Mouse (Mus musculus) MEL-GATA-1-ER (cell line): ENCODE measurements around the gene Agap1.

Source experiments
- DNase-seq: peaks from one replicate; pipeline ENCODE4 v3.0.0-alpha.2; 2012; ENCODE audit warnings: low read depth; ENCODE audit errors: extremely low read depth

Agap1 gene

DNA sequence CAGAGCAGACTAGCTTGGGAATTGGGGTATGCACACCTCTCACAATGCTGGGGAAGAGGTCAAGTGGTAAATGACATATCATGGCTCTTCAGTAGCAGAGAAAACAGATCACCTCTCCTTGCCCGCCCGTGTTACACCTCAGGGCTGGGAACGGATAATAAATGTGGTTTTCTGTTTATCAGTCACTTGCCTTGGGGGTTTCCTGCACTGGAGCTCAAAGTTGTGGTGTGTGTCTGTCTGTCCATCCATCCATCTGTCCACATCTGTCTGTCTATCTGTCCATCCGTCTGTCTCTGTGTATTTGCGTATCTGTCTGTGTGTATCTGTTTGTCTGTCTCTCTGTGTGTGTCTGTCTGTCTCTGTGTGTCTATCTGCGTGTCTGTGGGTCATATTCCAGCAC lies 88.7 kb downstream of the Agap1 start:
- DNase-seq: no peak

DNA sequence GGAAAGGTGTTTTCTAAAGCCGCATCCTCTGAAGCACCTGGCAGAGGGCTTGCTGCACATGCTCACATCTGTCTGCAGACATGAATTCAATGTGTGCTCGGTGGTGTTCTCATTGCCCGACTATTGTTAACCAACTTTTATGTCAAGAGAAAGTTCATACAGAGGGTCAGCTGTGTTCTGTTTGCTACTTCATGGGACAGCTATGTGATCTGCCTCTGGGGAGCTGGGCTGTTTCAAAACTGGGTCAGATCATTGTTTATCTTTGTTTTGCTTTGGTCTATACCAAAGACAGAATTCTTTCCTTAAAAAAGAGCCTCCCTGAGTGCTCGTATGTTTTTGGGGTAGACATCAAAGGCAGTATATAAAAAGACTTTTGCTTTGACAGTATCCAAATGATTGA lies 89.5 kb downstream of the Agap1 start:
- DNase-seq: no peak

DNA sequence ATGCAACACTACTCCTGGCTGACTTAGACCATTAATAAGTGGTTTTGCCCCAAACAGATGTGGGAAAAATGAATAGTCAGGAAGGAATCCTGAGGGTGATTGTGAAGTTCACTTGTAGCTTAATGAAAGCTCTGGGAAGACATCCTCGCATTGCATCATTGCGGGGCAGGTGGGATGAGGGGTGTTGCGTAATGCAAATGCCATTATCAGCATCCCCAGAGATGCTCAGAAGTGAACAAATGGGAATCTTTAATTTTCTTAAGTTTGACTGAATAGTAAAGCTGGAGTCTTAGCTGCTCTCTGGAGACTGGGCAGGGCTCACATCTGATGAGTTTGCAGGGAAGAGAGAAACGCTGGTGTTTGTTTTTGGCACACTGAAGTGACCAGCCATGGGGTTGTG lies 90.5 kb downstream of the Agap1 start:
- DNase-seq: no peak

DNA sequence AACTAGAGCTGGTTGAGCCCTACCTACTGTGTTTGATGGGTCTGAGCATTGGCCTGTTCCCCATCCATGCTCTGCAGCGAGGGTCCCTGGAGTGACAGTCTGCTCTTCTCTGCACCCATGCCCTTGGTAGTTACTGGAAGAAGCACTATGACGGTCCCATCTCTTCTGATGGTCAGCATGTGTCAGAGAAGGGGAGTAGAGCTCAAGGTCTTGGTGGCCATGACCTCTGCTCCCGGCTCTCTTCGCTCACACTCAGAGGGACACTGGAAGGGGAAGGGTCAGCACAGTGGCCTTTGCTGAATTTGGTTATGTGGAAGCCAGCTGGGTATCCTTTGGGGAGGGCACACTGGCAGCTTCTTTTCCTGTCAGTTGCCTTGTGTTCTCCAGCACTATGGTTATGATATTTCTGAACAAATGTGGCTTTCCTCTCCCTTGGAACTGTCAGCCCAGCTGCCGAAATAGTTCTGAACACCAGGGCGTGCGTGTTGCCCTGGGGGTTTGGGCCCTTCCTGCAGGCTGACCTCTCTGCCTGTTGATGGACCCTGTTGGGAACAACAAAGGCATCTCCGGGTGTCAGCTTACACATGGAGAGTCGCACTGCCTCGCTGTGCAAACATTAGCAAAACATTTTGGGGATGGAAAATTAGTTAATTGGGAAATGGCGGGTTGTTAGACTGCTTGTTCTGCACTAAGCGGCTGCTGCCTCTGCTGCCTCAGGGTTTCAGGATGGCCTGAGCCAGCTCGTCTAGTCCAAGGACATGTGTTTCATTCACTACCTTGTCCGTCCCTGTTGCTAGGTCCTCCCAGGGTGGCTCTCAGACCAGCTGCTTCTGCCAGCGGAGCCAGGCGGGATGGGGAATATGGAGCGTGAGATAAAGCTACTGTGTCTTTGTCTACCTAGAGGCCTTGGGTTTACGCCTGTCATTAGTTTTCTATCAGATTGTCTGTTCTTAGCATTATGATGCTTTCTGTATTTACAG lies 93.2 kb downstream of the Agap1 start:
- no peak for DNase-seq

DNA sequence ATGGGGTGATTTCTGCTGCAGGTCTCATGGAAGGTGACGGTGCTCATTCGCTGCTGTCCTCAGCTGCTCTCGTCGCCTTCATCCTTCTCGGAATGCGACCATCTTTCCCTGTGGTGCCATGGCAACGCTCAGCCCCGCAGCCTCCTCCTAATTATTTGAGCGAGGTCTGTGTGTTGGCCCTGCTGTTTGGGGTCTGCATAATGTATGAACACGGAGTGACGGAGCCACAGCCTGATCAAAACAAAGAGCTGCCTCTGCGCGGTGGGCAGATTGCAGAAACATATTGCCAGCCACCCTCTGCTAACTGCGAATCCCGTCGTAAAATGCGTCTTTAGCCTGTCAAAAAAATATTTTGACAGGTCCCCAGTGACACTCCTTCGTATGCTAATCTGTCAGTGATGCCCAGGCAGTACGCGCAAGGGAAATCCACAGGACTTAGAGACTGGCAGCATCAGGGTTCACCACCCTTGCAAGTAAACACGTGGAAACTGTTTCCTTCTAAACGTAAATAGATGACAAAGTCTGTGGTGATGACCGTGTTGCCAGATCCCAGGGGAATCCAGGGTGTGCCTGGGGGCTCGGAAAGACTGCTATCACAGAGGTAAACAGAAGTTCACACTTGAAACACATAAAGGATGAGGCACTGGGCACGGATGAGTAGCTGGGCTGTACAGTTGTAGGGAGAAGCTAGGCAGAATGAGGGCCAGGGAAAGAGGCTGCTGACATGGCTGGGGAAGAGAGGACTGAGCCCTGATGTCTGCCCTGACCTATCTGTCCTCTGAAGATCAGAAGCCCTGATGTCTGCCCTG lies 95.7 kb downstream of the Agap1 start:
- DNase-seq: no peak

DNA sequence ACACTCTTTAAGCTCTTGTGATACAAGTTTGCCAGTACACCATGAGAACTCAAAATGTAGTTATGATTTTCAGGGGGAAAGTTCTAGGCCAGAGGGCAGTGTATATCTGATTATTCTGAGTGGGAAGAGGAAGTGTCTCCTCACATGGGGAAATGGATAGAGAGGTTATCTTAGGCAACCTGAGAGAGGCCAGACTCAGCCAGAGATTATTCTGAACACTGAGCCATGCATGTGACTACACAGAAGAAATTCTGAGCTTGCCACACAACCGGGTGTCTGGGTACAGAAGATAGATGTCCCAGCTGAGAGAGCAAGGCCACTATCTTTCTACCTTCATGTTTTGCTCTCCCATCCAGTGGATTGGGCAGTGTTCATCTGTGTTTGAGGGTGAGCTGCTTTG lies 97.9 kb downstream of the Agap1 start:
- DNase-seq: no peak

DNA sequence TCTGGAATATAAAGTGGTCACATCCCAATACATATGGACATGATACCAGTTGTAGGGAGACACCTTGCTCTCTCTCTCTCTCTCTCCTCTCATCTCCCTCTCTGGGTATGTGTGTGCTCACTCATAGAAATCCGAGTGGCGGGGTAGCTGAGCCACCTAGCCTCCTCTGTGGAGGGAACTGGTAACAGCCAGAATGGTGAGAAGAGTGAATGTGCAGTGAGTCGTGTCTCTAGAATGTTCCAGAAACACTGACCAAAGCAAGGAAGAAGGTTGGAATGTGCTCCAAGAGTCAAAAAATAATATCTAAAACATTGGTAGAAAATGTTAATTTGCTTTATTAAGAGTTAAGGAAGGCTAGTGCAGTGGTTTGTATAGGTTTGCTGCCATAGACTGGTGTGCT lies 99.2 kb downstream of the Agap1 start:
- no peak for DNase-seq

DNA sequence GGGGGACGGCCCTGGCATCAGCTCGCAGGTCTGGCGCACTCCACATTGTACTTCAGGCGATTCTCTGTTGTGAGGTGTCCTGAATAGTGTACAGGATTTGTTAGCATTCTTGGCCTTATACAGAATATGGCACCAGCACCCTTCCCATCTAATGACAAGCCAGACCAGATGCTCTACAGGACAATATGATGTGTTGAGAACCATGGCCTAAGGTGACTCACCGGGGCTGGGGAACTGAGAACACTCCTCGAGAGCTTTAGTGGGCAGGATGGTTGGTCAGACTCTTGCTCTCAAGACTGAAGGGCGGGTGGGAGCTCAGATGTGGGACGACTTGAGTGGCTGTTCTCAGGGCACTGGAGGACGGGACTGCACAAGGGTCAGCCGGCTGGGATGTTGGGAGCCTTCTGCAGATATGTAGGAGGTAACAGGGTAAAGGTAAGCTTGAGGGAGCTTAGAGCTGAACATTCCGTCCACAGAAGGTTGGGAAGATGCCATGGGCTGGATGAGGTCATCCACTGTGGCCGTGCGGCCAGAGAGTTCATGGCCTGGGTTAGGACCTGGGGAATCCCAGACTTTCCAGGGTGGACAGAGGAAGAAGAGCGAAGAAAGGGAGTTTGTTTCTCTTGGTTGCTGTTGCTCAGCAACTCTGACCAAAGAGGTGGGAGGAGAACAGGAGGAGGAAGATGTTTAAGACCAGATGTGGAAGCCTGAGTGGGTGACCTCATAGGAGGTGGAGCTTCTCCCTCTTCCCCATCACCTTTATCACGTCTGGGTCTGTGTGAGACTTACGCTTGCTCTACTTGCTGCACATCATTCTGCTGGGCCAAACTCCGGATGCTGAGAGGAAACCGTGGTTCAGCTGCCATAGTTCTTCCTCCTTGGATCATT lies 100.6 kb downstream of the Agap1 start:
- DNase-seq: no peak

DNA sequence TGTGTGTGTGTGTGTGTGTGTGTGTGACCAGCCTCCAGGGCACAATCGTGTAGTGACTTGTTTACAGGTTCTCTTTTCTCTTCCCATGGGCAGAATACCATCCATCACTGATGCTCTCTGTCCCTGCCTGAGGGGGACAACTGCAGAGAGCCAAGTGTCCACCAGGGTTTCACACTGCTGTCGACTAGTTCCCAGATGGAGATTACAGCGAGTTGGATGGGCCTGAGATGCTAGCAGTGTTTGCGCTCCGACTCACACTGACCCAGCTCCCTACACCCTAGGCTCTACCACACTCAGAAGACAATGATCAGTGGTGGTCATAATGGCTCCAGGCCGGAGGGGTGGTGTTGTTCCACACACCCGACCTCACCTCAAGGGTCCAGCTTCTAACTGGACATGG lies 101.4 kb downstream of the Agap1 start:
- no peak for DNase-seq

DNA sequence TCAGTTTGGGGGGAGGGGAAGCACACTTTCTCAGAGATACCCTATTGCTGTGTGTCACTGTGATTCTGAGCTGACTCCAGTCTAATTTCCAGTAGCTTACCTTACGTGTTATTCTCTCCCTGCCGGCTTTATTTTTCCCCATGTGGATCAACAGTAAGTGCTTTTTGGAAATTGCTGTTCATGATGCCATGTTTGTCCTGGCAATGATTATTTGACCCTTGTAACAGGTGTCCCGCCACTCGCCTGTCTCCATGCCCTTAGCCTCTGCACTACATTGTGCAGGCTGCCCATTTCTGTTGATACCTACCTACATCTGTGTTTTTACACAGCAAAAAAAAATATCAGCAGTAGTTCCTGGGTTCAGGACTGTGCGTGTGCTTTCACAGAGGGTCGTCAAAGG lies 102.8 kb downstream of the Agap1 start:
- DNase-seq: no peak

DNA sequence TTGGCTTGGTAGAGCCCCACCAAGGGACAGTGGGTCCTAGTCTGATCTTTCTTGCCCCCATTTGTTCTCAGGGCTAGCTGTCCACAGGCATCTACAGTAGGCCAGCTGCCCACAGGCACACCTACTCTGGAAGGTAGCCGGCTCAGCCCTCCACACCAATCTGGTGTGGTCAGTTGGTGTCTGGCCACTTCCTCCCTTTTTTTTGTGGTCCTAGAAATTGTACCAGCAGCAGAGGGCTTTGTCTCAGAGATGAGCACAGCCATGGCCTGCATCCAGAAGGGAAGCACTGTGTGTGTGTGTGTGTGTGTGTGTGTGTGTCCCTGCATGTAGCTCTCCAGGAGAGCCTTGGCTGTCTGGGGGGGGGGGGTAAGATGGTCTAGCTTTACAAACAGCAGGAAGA lies 103.5 kb downstream of the Agap1 start:
- DNase-seq: no peak

DNA sequence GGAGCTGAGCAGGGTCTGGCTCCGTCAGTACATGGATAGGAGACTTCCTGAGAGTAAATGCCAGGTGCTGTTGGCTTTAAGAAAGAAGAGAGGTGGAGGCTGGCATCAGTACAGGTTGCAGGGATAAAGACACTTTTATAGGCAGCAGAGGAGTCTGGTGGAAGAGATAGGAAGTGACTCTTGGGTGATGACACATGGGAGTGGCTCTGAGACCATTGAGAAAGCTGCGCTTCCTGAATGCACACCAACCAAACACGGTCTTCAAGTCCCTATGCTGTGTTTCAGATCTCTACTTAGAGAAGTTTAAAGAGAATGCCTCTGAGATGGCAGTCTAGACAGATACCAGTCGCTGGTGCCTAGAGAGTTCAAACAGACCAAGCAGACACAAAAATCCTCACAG lies 108.8 kb downstream of the Agap1 start:
- DNase-seq: no peak

DNA sequence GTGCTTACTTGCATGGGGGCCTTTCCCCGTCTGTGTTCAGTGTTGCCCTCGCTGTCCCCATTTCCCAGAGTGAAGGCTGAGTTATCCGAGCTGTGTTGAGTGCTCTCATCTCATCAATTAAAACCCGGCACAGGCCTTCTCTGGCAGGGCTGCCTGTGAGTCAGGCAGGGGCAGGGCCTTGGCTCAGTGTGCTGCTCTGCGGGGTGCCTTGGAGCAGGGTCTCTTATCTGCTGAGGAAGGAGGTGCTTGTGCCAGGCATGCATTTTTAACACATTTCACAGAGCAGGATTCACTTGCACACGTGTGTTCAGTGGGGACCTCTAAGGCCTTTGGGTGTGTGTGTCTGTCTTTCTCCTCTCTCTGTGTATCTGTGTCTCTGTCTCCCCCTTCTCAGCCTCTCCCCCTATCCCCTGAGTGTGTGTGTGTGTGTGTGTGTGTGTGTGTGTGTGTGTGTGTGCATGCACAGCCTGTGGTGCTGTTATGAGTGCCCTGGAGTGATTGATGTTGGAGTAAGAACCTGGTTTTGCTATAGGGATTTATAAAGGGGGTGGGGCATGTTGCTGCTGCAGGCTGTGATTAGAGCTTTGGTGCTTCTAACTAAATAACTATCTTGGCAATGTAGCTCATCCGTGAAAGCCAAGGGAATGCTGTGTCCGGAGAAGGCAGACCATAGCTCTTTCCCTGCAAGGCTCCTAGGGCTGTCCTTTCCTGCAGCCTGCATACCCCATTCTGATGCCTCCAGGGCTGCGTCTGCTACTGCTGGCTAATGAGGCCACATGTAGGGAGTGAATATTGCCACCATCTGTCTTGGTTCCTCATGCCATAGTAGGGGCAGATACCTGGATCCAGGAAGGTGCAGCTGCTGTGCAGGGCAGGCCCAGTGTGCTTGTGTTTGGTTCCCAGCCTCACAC lies 112.2 kb downstream of the Agap1 start:
- DNase-seq: no peak

DNA sequence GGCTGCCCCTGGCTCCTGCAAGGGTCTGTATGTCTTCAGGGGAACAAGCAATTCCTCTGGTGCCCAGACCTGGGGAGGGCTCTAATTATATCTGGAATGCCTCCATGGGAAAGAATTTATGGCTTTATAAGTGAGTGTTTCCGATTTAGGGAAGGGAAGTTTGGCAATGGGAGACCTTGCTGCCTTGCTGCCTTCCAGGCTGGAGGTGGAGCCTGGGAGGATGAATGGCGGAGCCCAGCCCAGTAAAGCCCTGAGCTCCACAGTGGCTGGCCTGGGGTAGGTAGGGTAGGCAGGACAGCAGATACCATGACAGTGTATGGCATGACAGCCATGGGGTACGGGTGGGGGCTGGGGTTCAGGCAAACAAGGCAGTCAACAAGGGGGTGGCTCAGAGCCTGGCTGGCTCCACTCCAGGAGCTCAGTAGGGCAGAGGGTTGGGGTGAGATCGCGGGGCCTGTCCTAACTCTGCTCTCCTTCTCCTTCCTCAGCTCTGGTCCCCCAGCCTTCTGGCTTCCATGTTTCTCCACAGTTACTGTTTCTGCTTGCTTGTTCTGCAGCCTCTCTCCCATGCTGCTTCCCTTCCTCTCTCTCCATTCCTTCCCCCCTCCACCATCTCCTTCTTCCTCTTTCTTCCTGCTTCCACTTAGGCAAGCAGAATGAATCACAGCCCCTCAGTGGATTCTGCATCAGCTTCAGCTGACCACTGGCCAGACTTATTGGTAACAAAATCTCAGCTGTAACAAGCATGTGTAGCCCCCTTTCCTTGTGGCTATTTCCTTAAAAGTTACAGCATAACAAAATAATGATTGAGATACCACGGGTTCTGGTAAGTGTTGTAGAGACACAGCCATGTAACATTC lies 114.2 kb downstream of the Agap1 start:
- no peak for DNase-seq

DNA sequence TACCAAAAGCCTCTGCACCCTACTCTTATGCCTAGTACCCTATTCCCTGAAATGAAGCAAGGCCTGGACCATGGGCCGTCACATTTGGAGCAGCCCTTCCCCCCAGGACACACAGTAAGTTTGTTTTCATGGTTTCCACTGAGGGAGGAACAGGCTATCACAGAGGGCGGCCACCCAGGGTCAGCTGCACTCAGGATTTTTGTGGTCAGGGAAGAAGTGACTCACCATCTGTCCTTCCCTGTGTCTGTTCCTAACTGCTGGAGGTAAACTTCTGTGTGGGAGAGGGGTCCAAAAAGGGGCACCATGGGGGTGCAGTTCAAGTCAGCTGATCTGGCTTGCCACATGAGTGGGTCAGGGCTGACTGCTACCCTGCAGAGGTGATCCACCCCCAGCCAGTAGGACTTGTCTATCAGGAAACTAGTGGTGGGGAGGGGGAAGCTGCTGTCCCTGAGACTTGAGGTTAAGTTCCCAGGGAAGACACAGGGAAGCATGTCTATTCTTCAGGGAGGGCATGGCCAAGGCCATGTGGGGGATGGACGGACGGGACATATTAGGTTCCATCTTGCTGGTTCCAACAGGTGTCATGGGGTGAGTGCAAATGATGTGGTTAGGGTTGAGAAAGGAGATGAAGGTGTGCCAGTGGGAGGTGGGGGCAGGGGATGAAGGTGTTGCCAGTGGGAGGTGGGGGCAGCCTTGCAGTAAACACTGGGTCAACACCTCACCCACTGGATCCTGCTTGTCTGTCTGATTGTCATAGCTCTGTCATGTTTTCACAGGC lies 116.1 kb downstream of the Agap1 start:
- DNase-seq: no peak

DNA sequence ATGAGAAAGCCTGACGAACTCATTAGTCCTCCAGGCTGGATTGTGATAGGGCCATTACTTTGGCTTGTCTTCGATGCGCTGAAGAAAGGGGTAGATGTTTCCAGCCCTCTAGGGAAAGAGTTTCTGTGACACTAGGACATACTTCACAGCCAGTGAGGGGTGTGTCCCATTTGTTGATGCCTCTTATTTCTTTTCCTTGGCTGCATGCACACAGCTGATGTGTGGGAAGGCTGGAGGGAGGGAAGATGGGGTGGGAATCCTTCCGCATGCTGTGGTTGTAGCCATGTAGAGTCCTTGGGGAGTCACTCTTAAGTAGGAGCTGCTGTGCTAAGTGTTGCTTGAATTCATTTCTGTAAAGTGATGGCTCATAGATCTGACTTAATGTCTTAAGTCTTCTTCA lies 118.9 kb downstream of the Agap1 start:
- DNase-seq: no peak

DNA sequence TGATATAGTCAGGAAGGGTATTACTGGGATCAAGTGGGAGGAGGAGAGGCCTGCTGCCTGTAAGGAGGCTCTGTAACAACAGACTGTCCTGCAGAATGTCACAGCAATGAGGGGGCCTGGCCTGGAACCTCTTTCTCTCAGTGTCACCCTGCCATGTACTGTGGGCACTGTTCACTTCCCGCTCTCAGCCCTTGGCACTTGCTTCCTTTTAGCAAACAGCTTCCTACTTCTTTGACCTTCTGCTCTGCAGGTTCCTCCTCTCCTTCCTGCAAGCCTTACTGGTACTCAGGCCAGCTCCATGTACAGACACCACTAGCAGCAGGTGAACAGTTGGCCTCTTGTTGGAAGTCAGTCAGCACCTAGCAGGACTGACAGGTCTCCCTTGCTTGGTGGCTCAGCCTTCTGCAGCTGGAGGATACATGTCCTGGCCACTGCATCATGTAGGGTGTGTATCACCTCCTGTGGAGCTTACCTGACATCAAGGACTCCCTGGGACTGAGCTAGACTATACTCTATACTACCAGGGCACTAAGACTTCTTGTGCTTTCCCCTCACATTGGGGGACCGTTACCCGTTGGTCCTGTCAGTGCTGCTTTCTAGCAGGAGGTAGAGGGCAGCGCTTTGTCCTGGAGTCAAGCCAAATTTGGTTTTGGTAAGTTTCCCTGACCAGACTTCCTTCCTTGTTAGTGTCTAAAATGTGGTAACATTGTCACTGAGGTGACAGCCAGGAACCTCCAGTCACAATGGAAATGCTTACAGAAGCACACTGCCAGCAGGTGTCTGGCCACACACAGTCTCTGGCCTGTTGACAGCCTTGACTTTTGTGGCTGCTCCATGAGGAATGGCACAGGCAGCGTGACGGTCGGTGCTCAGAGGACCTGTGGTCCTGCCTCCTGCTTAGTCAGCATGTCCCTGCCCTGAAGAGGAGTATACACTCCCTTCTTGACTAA lies 120.6 kb downstream of the Agap1 start:
- DNase-seq: no peak
